Mouse (Mus musculus) splenic B cell, adult 2 months (primary cell): ENCODE measurements around the gene Pde5a.

ENCODE experiments used
- DNase-seq: peaks from one replicate; pipeline ENCODE4 v3.0.0-alpha.2; 2011; ENCODE audit warnings: low read depth, low spot score
- H3K27me3 ChIP-seq: 2 replicates; pipeline ENCODE4 v1.6.1; 2012; ENCODE audit warnings: mild to moderate bottlenecking, low read length, moderate library complexity, mixed read lengths; ENCODE audit not compliant: control insufficient read depth, poor library complexity, insufficient read depth, severe bottlenecking
- H3K36me3 ChIP-seq: 2 replicates; pipeline ENCODE4 v1.6.1; 2012; ENCODE audit warnings: mild to moderate bottlenecking, low read length, moderate library complexity, mixed read lengths; ENCODE audit not compliant: control insufficient read depth, poor library complexity, insufficient read depth, severe bottlenecking

Pde5a gene

GRCm38 (mm10) chr3:122800553-122801435 is 72.0 kb downstream of the Pde5a start:
- no peak for DNase-seq
- no peaks in the 10 kb centered on the region for H3K27me3 ChIP-seq

GRCm38 (mm10) chr3:122801436-122802221 is 72.9 kb downstream of the Pde5a start:
- Histone ChIP-seq H3K27me3 (no peaks in the 10 kb centered on the region), H3K36me3 (no peaks in the 10 kb centered on the region)

More at GRCm38 (mm10) chr3:122800553-122801435, 72.0 kb downstream of the Pde5a start:
- no peaks in the 10 kb centered on the region for H3K36me3 ChIP-seq

GRCm38 (mm10) chr3:122807313-122807712 is 78.6 kb downstream of the Pde5a start:
- DNase-seq: no peak
- no peaks in the 10 kb centered on the region for H3K27me3 ChIP-seq
- no peaks in the 10 kb centered on the region; the same call in 1 of the 2 replicates for H3K36me3 ChIP-seq

More at GRCm38 (mm10) chr3:122801436-122802221, 72.9 kb downstream of the Pde5a start:
- DNase-seq: no peak

- Histone ChIP-seq H3K36me3 (no peaks in the 10 kb centered on the region; the same call in 1 of the 2 replicates), H3K27me3 (no peaks in the 10 kb centered on the region)
- no peak for DNase-seq
Measured at GRCm38 (mm10) chr3:122810090-122810863, 81.5 kb downstream of the Pde5a start.

GRCm38 (mm10) chr3:122810986-122811385 is 82.2 kb downstream of the Pde5a start:
- DNase-seq: no peak
- Histone ChIP-seq H3K27me3 (no peaks in the 10 kb centered on the region), H3K36me3 (no peaks in the 10 kb centered on the region; the same call in 1 of the 2 replicates)

GRCm38 (mm10) chr3:122814531-122814930 is 85.8 kb downstream of the Pde5a start:
- DNase-seq: no peak
- no peaks in the 10 kb centered on the region for H3K27me3 ChIP-seq
- H3K36me3 ChIP-seq: no peaks in the 10 kb centered on the region; the same call in 1 of the 2 replicates

GRCm38 (mm10) chr3:122818282-122818681 is 89.5 kb downstream of the Pde5a start:
- Histone ChIP-seq H3K27me3 (no peaks in the 10 kb centered on the region), H3K36me3 (no peaks in the 10 kb centered on the region)
- DNase-seq: no peak

- no peak for DNase-seq
- H3K36me3 ChIP-seq: no peaks in the 10 kb centered on the region
- H3K27me3 ChIP-seq: no peaks in the 10 kb centered on the region
Measured at GRCm38 (mm10) chr3:122820700-122821099, 92.0 kb downstream of the Pde5a start.

GRCm38 (mm10) chr3:122828270-122829058 is 99.7 kb downstream of the Pde5a start:
- H3K36me3 ChIP-seq: no peaks in the 10 kb centered on the region
- DNase-seq: no peak
- no peaks in the 10 kb centered on the region for H3K27me3 ChIP-seq

GRCm38 (mm10) chr3:122834519-122834918 is 105.8 kb downstream of the Pde5a start:
- DNase-seq: no peak
- H3K36me3 ChIP-seq: no peaks in the 10 kb centered on the region

GRCm38 (mm10) chr3:122835097-122835850 is 106.5 kb downstream of the Pde5a start:
- DNase-seq: no peak
- Histone ChIP-seq H3K27me3 (no peaks in the 10 kb centered on the region), H3K36me3 (no peaks in the 10 kb centered on the region)

More at GRCm38 (mm10) chr3:122834519-122834918, 105.8 kb downstream of the Pde5a start:
- H3K27me3 ChIP-seq: no peaks in the 10 kb centered on the region

- Histone ChIP-seq H3K27me3 (no peaks in the 10 kb centered on the region), H3K36me3 (no peaks in the 10 kb centered on the region)
- no peak for DNase-seq
Measured at GRCm38 (mm10) chr3:122837639-122838038, 108.9 kb downstream of the Pde5a start.

- Histone ChIP-seq H3K27me3 (no peaks in the 10 kb centered on the region), H3K36me3 (no peaks in the 10 kb centered on the region)
- DNase-seq: no peak
Measured at GRCm38 (mm10) chr3:122848410-122849034, 119.8 kb downstream of the Pde5a start.
